Mouse (Mus musculus) urinary bladder, adult 2 months (tissue): ENCODE results near the gene Cspg4. TPM values are rescaled to one million over a fixed set of nuclear protein-coding genes. Genes with fewer than 3 reads are reported as not detected.
"Not testable (repeated sequence)": the region's sequence is repeated elsewhere in the genome, so short reads cannot be mapped to it uniquely, and the experiment has no call there.

Experiments
- DNase-seq: peaks from one replicate; pipeline ENCODE4 v3.0.0; 2022; ENCODE audit warnings: low spot score
- polyA plus RNA-seq: library from polyadenylated mRNA; depleted of rRNA; stranded (reverse); fragments of >200 nt; gene quantifications from 2 replicates; pipeline ENCODE4 v1.2.3, GENCODE M21; 2012

Gene Cspg4
- polyA plus RNA-seq, 1 experiment: 27.7 TPM

GRCm38 (mm10) chr9:56891517-56892011 lies 26.7 kb downstream of the Cspg4 start:
- DNase-seq: no peak

- no peak for DNase-seq
These were observed 27.3 kb downstream of the Cspg4 start for GRCm38 (mm10) chr9:56892111-56892510.

DNA sequence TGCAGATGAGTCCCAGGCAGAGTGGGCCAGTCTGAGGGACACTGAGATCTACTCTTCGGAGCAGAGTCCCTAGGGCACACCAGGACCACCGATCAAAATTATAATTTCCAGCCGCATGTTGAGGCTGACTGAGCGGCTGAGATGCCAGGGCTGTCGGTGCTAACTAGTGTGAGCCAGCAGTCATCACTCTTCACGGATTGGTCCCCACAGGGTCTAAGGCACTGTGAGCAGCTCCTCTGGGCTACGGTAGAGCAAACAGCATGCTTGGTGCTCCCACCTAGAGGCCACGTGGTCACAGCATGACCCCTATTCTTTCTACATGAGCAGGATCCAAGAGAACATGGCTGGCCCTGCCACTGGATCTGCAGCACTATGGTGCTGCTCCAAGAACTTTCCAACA lies 28.5 kb downstream of the Cspg4 start:
- DNase-seq: no peak

- no peak for DNase-seq
These were observed 29.2 kb downstream of the Cspg4 start for GRCm38 (mm10) chr9:56894006-56894405.

DNA sequence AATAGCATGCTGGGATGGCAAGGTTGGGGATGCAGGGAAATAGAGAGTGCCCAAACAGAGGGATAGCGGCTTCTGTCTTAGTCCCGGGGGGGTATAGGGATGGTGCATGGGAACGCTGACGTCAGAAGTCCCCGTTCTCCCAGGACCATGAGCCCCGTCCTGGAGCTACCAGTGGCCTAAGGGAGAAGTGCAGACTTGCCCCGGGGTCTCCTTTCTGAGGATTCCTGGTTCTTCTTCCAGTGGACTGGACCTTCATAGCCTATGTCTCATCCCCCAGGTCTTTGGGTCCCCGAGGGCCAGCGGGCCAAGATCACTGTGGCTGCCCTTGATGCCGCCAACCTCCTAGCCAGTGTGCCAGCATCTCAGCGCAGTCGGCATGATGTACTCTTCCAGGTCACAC lies 31.9 kb downstream of the Cspg4 start:
- DNase-seq: no peak

DNA sequence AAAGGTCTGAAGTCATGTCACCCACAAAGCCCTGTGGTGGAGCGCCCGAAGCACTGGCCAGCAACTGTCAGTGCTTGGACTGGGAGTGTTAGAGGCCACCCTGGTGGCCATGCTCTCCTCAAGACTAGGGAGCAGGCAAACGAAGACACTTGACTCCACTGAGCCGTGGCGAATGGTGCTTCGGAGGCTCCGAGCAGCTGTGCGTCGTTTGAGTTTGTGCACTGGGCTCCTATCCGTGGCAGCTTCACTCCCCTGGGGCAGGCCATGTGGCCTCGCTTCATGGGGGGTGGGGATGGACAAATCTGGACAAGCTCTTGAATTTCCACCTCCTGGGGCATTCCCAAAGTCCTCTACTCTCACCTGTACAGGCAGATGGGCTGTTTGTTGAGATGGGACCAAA lies 34.6 kb downstream of the Cspg4 start:
- no peak for DNase-seq

- no peak for DNase-seq
These were observed 35.2 kb downstream of the Cspg4 start for GRCm38 (mm10) chr9:56900060-56900459.

DNA sequence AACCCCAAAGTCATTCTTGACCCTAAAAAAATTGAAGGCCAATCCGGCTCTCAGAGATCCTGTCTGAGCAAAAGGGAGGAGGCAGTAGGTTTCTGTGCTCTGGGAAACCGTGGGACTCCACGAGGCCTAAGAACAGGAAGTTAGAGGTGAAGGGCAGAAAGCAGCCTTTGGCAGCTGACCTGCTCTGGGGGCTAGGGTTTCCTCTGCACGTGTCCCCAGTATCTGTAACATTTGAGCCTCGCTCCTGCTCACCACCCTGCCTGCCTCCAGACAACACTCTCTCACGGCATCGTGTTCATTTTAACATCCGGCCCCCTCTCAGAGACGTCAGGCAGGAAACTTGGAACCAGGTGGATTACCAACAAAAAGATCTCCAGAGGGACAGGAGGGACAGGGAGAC lies 35.7 kb downstream of the Cspg4 start:
- DNase-seq: no peak

GRCm38 (mm10) chr9:56901187-56901586 lies 36.4 kb downstream of the Cspg4 start:
- no peak for DNase-seq

- no peak for DNase-seq
These were observed 38.8 kb downstream of the Cspg4 start for GRCm38 (mm10) chr9:56903662-56904061.

GRCm38 (mm10) chr9:56907549-56907948 lies 42.7 kb downstream of the Cspg4 start:
- DNase-seq: no peak

- DNase-seq: not testable (repeated sequence)
These were observed 45.2 kb downstream of the Cspg4 start for GRCm38 (mm10) chr9:56909991-56910390.

GRCm38 (mm10) chr9:56911017-56911416 lies 46.2 kb downstream of the Cspg4 start:
- DNase-seq: no peak

DNA sequence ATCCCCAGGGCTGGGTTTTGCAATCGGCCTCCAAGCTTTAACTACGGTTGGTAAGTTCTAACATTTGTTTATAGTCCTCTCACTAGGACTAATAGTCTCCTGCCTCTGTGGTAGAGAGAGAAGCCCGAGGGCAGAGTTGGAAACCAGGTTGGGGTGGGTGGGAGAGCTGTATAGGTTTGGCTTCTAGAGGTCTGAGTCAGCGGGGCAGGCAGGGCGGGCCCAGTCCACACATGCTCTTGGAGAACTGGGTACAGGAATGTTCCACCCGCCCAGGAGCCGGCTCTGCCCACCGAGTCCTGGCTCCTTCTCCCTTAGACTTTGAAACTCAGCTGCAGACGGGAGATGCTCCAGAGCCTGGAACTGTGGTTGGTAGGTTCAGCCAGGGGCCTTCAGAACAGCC lies 49.2 kb downstream of the Cspg4 start:
- DNase-seq: no peak

- DNase-seq: no peak
These were observed 50.3 kb downstream of the Cspg4 start for GRCm38 (mm10) chr9:56915116-56915515.

DNA sequence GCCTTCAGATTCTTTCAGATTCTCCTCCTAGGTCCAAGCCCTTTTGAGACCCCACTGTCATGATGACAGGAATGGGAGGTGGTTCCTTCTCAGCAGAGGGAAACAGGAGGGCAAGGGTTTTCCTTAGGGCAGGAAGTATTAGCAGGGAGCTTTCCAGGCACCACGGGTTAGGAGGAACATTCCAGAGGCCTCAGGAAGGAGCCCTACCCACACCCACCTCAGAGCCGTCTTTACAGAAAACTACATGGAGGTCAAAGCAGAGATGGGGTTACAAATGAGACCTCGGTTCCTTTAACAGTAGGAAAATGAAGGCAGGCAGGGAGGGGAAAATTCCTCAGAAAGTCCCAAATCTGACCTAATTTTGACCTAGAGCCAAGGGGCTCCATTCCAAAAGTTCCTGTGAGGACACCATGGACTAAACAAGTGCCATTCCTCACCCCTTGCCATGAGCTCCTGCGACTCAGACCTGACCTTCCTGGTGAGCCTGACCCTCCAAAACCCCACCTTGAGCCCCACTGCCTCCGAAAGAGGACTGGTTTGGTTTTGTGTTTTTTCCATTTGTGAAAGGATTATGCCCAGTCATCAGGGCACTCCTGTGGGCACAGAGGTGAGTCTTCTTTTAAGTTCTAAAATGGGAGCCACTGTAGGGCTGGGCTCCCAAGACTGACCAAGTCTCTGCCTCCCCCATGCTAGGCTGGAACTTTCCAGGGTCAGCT lies 51.0 kb downstream of the Cspg4 start:
- no peak for DNase-seq

DNA sequence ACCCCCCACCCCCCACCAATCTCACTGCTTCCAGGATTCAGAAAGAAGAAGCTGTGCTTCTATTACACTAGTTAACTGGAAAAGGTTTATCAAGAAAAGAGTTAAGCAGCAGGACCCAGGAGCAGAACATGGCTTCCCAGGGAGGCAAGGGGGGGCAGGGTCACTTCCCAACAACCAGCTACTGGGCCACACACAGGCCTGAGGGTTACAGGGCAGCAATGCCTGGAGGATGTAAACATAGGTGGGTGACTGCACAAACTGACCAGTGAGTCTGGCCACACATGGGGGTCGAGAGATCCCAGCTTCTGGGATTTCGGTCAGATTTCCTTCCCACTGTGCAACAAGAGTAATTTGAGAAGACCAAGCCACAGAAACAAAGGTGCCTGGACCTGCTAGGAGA lies 52.3 kb downstream of the Cspg4 start:
- no peak for DNase-seq

DNA sequence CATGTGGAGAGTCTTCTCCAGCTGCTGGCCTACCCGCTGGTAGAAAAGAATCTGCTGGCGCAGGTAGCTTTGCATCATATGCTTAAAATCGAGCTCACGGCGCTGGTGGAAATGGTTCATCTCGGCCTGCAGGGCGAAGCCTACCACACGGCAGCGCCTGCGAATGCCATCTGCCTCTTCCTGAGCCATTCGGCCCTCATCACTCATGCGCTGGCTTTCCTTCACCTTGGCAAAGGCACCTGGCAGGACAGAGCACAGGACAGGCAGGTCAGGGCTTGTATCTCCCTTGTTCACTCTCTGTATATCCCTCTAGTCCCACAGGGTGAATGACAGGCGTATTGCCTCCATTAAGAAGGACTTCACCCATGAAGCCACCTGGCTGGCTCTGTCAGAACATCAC lies 53.6 kb downstream of the Cspg4 start:
- DNase-seq: no peak

GRCm38 (mm10) chr9:56922746-56923145 lies 57.9 kb downstream of the Cspg4 start:
- DNase-seq: no peak

GRCm38 (mm10) chr9:56923841-56924650 lies 59.2 kb downstream of the Cspg4 start:
- DNase-seq: peak; percentile 41

DNA sequence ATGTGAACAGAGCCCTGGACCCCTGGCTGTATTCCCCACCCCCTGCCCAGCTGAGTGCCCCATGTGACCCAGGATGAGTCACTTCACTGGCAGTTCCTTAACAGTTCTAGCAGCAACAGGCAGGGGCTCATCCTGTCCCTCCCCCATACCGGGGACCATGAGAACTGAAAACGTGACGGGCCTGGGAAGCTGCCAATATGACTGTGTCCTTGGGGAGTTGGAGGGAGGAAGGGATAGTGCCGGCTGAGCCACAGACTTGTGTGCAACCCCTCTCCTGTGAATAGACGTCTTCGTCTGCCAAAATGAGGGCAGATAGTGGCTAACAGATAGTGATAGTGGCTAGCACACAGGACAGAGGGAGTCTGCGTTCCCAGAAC lies 59.8 kb downstream of the Cspg4 start:
- peak; percentile 72 for DNase-seq

- DNase-seq: no peak
These were observed 60.6 kb downstream of the Cspg4 start for GRCm38 (mm10) chr9:56925291-56926024.

DNA sequence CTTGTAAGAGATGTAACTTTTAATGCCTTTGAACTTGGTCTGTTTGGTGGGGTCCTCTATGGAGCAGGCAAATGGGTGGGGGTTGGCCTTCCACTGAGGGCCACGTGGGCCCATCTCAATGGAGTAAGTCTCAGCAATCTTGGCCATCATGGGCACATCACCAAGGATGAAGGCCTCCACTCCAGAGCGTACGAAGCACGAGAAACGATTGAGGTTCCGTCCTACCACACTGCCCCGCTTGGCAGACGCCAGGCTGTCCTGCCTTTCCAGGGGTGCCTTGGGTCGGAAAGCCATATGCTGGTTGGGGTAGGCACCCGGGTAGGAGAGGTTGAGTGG lies 61.2 kb downstream of the Cspg4 start:
- DNase-seq: no peak
